9 mouse cellular contexts compared by ENCODE assay signal in genomic region chr7:6860689-6861088, GRCm38 (mm10).
DNase-seq lines count a peak whose midpoint lies in the region; ATAC-seq lines count a peak whose summit lies in the region.
"Had no signal": no experiment of that assay in that cellular context is flagged by ENCODE, and none has a peak within 500 bp of the region (broad histone marks: within the 10 kb centered on the region; RNA-seq: fewer than 3 reads in every experiment).

No protein-coding gene starts in this region.

- DNase-seq in left cerebral cortex, postnatal 4 days = peak; percentile 13
- DNase-seq in left cerebral cortex, adult 9 months (ENCODE audit: low spot score in 2 of 2) = no peak
- no peak for DNase-seq in thymus, postnatal 10 days (ENCODE audit: low spot score in 2 of 2)
- DNase-seq in cerebellum, adult 11-12 months = no peak
- no peak for DNase-seq in cerebellum, adult 11 months
- DNase-seq: right cerebral cortex, postnatal 14 days had no signal

- WGBS in embryonic facial prominence, embryonic 13.5 days = 4% methylated on average over 6 of the region's 6 CpGs
- WGBS in limb, embryonic 12.5 days = 7% methylated on average over 6 of the region's 6 CpGs
- 7% methylated on average over 6 of the region's 6 CpGs for WGBS in neural tube, embryonic 15.5 days

- H3K9ac ChIP-seq in embryonic facial prominence, embryonic 13.5 days = no peak overlapping the region
- no peak overlapping the region for H3K9ac ChIP-seq in limb, embryonic 12.5 days (replicated peaks)
- H3K9ac ChIP-seq in neural tube, embryonic 15.5 days (replicated peaks) = no peak overlapping the region

- H3K27ac ChIP-seq in embryonic facial prominence, embryonic 13.5 days = peak overlapping the region; percentile 16; the same call in 1 of the 2 replicates
- H3K27ac ChIP-seq in limb, embryonic 12.5 days = 0 out of 2 replicates have a peak overlapping the region, but pooled peaks have one; percentile 80
- no peak overlapping the region; the same call in 1 of the 2 replicates for H3K27ac ChIP-seq in neural tube, embryonic 15.5 days (replicated peaks)

- no peaks in the 10 kb centered on the region for H3K36me3 ChIP-seq in embryonic facial prominence, embryonic 13.5 days
- H3K36me3 ChIP-seq in limb, embryonic 12.5 days = no peaks in the 10 kb centered on the region
- H3K36me3 ChIP-seq in neural tube, embryonic 15.5 days = no peaks in the 10 kb centered on the region

- intact Hi-C loops in left cerebral cortex, postnatal 4 days (cut with DNase I) = no loop called here

- no peak for ATAC-seq in embryonic facial prominence, embryonic 13.5 days (ENCODE audit: insufficient number of reproducible peaks, insufficient read depth, low FRiP score, low TSS enrichment, low read depth)
- peak; percentile 84 for ATAC-seq in limb, embryonic 12.5 days (ENCODE audit: insufficient number of reproducible peaks, insufficient read depth, low FRiP score, low TSS enrichment, low read depth)
- peak; percentile 92 for ATAC-seq in neural tube, embryonic 15.5 days (ENCODE audit: low FRiP score)

- H3K4me1 ChIP-seq in embryonic facial prominence, embryonic 13.5 days = peaks cover 8% of the 10 kb centered on the region
- peaks cover 36% of the 10 kb centered on the region for H3K4me1 ChIP-seq in limb, embryonic 12.5 days (replicated peaks)
- H3K4me1 ChIP-seq in neural tube, embryonic 15.5 days = peaks cover 9% of the 10 kb centered on the region

- H3K9me3 ChIP-seq in embryonic facial prominence, embryonic 13.5 days = no peaks in the 10 kb centered on the region
- no peaks in the 10 kb centered on the region for H3K9me3 ChIP-seq in limb, embryonic 12.5 days
- no peaks in the 10 kb centered on the region for H3K9me3 ChIP-seq in neural tube, embryonic 15.5 days (replicated peaks)

- no peak overlapping the region for H3K4me2 ChIP-seq in embryonic facial prominence, embryonic 13.5 days
- H3K4me2 ChIP-seq in limb, embryonic 12.5 days = no peak overlapping the region
- H3K4me2 ChIP-seq in neural tube, embryonic 15.5 days = peak overlapping the region; percentile 33

- no peak overlapping the region for H3K4me3 ChIP-seq in embryonic facial prominence, embryonic 13.5 days
- no peak overlapping the region for H3K4me3 ChIP-seq in limb, embryonic 12.5 days (replicated peaks)
- H3K4me3 ChIP-seq in neural tube, embryonic 15.5 days (replicated peaks) = no peak overlapping the region

- H3K27me3 ChIP-seq in embryonic facial prominence, embryonic 13.5 days = no peaks in the 10 kb centered on the region
- no peaks in the 10 kb centered on the region for H3K27me3 ChIP-seq in limb, embryonic 12.5 days
- no peaks in the 10 kb centered on the region for H3K27me3 ChIP-seq in neural tube, embryonic 15.5 days (replicated peaks)
